8 mouse cellular contexts compared by ENCODE assay signal in the genomic region with DNA sequence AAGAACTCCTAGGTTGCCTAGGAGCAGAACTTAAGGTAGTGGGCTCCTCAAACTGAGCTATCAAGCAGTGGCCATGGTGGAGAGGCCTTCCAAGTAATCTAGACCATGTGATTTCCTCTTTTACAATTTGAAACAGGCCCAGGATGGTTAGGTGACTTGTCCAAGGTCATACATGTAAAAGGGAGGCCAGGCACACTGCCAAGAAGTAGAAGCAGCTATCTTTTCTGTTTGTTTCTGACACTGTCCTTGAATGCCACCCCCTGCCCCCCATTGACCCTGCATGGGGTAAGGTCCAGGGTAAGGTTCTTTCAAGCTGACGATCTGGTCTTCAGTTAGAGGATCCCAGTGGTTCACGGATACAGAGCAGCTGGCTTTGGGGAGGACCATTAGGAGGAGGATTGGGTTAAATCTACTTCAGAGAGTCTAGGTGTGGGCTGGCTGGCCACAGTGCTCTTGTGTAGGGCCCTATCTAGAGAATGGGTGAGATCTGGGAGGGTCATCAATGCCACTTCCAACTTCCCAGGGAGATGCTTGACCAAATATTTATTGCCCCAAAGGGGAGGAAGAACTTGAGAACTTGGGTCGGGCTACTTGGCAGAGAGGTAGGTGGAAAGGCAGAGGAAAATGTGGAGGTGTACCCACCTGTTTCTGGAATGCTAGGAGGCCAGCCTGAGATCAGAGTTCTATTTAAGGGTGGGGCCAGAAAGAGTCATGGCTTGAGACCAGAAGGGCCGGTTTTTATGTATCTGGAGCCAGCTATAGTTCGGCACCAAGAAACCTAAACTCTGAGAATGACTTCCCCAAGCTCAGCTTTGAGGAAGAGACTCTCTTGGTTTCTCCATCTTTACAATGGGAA. TPM values are rescaled to one million over a fixed set of nuclear protein-coding genes. Genes with fewer than 3 reads are reported as not detected.
DNase-seq lines count a peak whose midpoint lies in the region; ATAC-seq and TF ChIP-seq lines count a peak whose summit lies in the region.

No protein-coding gene starts in this region.

- H3K9me3 ChIP-seq in neural tube, embryonic 15.5 days (replicated peaks) = no peaks in the 10 kb centered on the region
- no peaks in the 10 kb centered on the region for H3K9me3 ChIP-seq in limb, embryonic 14.5 days (ENCODE audit: control insufficient read depth, low read length)
- no peaks in the 10 kb centered on the region for H3K9me3 ChIP-seq in stomach, postnatal 0 days (ENCODE audit: control insufficient read depth, low read length)

- no peak for DNase-seq in heart, adult 2 months
- no peak for DNase-seq in heart, postnatal 25 days (ENCODE audit: low spot score)
- DNase-seq in neural tube, embryonic 10.5 days (ENCODE audit: extremely low spot score, low spot score) = no peak
- DNase-seq in limb, embryonic 14.5 days (ENCODE audit: low spot score) = no peak
- peak; percentile 58 for DNase-seq in stomach, postnatal 0 days (ENCODE audit: low spot score)
- DNase-seq in embryo, embryonic 11 days = no peak
- no peak for DNase-seq in layer of hippocampus, postnatal 36 days

- H3K27me3 ChIP-seq in heart, adult 2 months (ENCODE audit: control insufficient read depth, insufficient read depth, low read length) = no peaks in the 10 kb centered on the region
- no peaks in the 10 kb centered on the region for H3K27me3 ChIP-seq in neural tube, embryonic 15.5 days (replicated peaks)
- no peaks in the 10 kb centered on the region for H3K27me3 ChIP-seq in limb, embryonic 14.5 days (ENCODE audit: control insufficient read depth, insufficient read depth, low read length)
- H3K27me3 ChIP-seq in stomach, postnatal 0 days (ENCODE audit: control insufficient read depth, insufficient read depth, low read length) = no peaks in the 10 kb centered on the region

- no peak for ATAC-seq in neural tube, embryonic 15.5 days (ENCODE audit: low FRiP score)
- ATAC-seq in limb, embryonic 14.5 days (ENCODE audit: low FRiP score, low read depth) = no peak
- ATAC-seq in stomach, postnatal 0 days (ENCODE audit: low FRiP score, low TSS enrichment) = peak; percentile 71

- H3K9ac ChIP-seq in heart, adult 2 months (ENCODE audit: low read depth, low read length) = no peak overlapping the region
- H3K9ac ChIP-seq in neural tube, embryonic 15.5 days (replicated peaks) = no peak overlapping the region
- H3K9ac ChIP-seq in limb, embryonic 14.5 days (ENCODE audit: low read depth, low read length, severe bottlenecking) = no peak overlapping the region
- peak overlapping the region; percentile 9; the same call in 1 of the 2 replicates for H3K9ac ChIP-seq in stomach, postnatal 0 days (ENCODE audit: low read length)

- H3K4me2 ChIP-seq in neural tube, embryonic 15.5 days = peak overlapping the region; percentile 90
- peak overlapping the region; percentile 79; the same call in 1 of the 2 replicates for H3K4me2 ChIP-seq in limb, embryonic 14.5 days (replicated peaks; ENCODE audit: low read depth, low read length, severe bottlenecking)
- peak overlapping the region; percentile 81; the same call in 1 of the 2 replicates for H3K4me2 ChIP-seq in stomach, postnatal 0 days (replicated peaks; ENCODE audit: low read depth)

- H3K36me3 ChIP-seq in heart, adult 2 months (ENCODE audit: control insufficient read depth, insufficient read depth, low read length) = peaks cover 6% of the 10 kb centered on the region; the same call in 1 of the 2 replicates
- H3K36me3 ChIP-seq in neural tube, embryonic 15.5 days = peaks cover 13% of the 10 kb centered on the region
- H3K36me3 ChIP-seq in limb, embryonic 14.5 days (ENCODE audit: control insufficient read depth, insufficient read depth, low read length) = peaks cover 11% of the 10 kb centered on the region
- no peaks in the 10 kb centered on the region for H3K36me3 ChIP-seq in stomach, postnatal 0 days (ENCODE audit: control insufficient read depth, insufficient read depth, low read length)

- intact Hi-C loops in heart, adult 2 months (cut with DNase I) = loop anchor here (2.0 kb wide), 1 partner anchor 19 kb away; no protein-coding TSS in a partner anchor
- intact Hi-C loops in heart, postnatal 25 days (cut with DNase I) = no loop called here

- H3K27ac ChIP-seq in heart, adult 2 months = peak overlapping the region; percentile 74; the same call in 1 of the 2 replicates
- H3K27ac ChIP-seq in neural tube, embryonic 15.5 days (replicated peaks) = no peak overlapping the region
- H3K27ac ChIP-seq in limb, embryonic 14.5 days (replicated peaks; ENCODE audit: low read depth, low read length) = no peak overlapping the region
- peak overlapping the region; percentile 87 for H3K27ac ChIP-seq in stomach, postnatal 0 days (replicated peaks)

- H3K79me2 ChIP-seq in heart, adult 2 months (replicated peaks; ENCODE audit: control insufficient read depth, insufficient read depth, low read length) = no peaks in the 10 kb centered on the region

- TF ChIP-seq CTCF in heart, adult 2 months (IDR thresholded peaks at IDR 0.05) = no peak
- no peak for TF ChIP-seq CTCF in stomach, postnatal 0 days (IDR thresholded peaks at IDR 0.05; ENCODE audit: low read depth)

- no peak for TF ChIP-seq POLR2A in heart, adult 2 months (IDR thresholded peaks at IDR 0.05; ENCODE audit: insufficient read depth, low read depth, low read length)
- no peak for TF ChIP-seq POLR2A in limb, embryonic 14.5 days (IDR thresholded peaks at IDR 0.05; ENCODE audit: borderline replicate concordance, extremely low read depth, insufficient read depth, insufficient read length)

- peaks cover 9% of the 10 kb centered on the region for H3K4me1 ChIP-seq in heart, adult 2 months (ENCODE audit: control insufficient read depth, insufficient read depth, low read length)
- peaks cover 11% of the 10 kb centered on the region; the same call in 1 of the 2 replicates for H3K4me1 ChIP-seq in neural tube, embryonic 15.5 days
- H3K4me1 ChIP-seq in limb, embryonic 14.5 days (ENCODE audit: control insufficient read depth, insufficient read depth, low read length) = no peaks in the 10 kb centered on the region
- H3K4me1 ChIP-seq in stomach, postnatal 0 days (replicated peaks; ENCODE audit: control insufficient read depth, insufficient read depth) = no peaks in the 10 kb centered on the region

- 60% methylated on average over 5 of the region's 5 CpGs for WGBS in heart, adult 2 months
- WGBS in neural tube, embryonic 15.5 days = 90% methylated on average over 5 of the region's 5 CpGs
- 82% methylated on average over 5 of the region's 5 CpGs for WGBS in limb, embryonic 14.5 days
- 48% methylated on average over 5 of the region's 5 CpGs for WGBS in stomach, postnatal 0 days

- H3K4me3 ChIP-seq in heart, adult 2 months = no peak overlapping the region
- no peak overlapping the region for H3K4me3 ChIP-seq in neural tube, embryonic 15.5 days (replicated peaks)
- no peak overlapping the region for H3K4me3 ChIP-seq in limb, embryonic 14.5 days (replicated peaks; ENCODE audit: low read length)
- H3K4me3 ChIP-seq in stomach, postnatal 0 days (ENCODE audit: low read depth, low read length) = no peak overlapping the region

- no peak for TF ChIP-seq EP300 in heart, adult 2 months (IDR thresholded peaks at IDR 0.05; ENCODE audit: insufficient read depth, low read depth, low read length)
- TF ChIP-seq EP300 in stomach, postnatal 0 days (optimal IDR thresholded peaks at IDR 0.05) = no peak

RNA-seq across cellular contexts. Expression of gene Pgap2, which starts 14.1 kb away (rescaled TPM):
- total RNA-seq in heart, adult 2 months (2021) = 10 to 100 TPM; 59.7 to 65.4 TPM
- polyA plus RNA-seq in heart, adult 2 months (2012; rRNA removed) = 111 and 124 TPM in 2 replicates
- 10 to 100 TPM; 58.8 to 68.0 TPM for total RNA-seq in heart, postnatal 25 days (2021)
- polyA plus RNA-seq in neural tube, embryonic 15.5 days (2015; fragmentation: Nextera tagmentation; extraction: Ambion mirVana) = 57.0 and 62.9 TPM in 2 replicates
- 77.1 and 108 TPM in 2 replicates for polyA plus RNA-seq in limb, embryonic 14.5 days (2012; rRNA removed)
- polyA plus RNA-seq in limb, embryonic 14.5 days (2014; fragmentation: Nextera tagmentation; extraction: Ambion mirVana) = 94.2 and 102 TPM in 2 replicates
- 88.2 and 89.6 TPM in 2 replicates for polyA plus RNA-seq in stomach, postnatal 0 days (2015; fragmentation: Nextera tagmentation; extraction: Ambion mirVana)
- 10 to 100 TPM; 27.1 to 29.1 TPM for total RNA-seq in layer of hippocampus, postnatal 36 days (2021)

RNA-seq across cellular contexts. Expression of gene Nup98, which starts 14.1 kb away (rescaled TPM):
- 10 to 100 TPM; 31.9 to 32.9 TPM for total RNA-seq in heart, adult 2 months (2021)
- 9.9 and 15.6 TPM in 2 replicates for polyA plus RNA-seq in heart, adult 2 months (2012; rRNA removed)
- 10 to 100 TPM; 29.0 to 32.5 TPM for total RNA-seq in heart, postnatal 25 days (2021)
- polyA plus RNA-seq in neural tube, embryonic 15.5 days (2015; fragmentation: Nextera tagmentation; extraction: Ambion mirVana) = 18.1 and 21.2 TPM in 2 replicates
- 27.3 and 28.3 TPM in 2 replicates for polyA plus RNA-seq in limb, embryonic 14.5 days (2012; rRNA removed)
- polyA plus RNA-seq in limb, embryonic 14.5 days (2014; fragmentation: Nextera tagmentation; extraction: Ambion mirVana) = 38.9 and 41.5 TPM in 2 replicates
- polyA plus RNA-seq in stomach, postnatal 0 days (2015; fragmentation: Nextera tagmentation; extraction: Ambion mirVana) = 12.1 and 12.3 TPM in 2 replicates
- 10 to 100 TPM; 38.8 to 44.9 TPM for total RNA-seq in layer of hippocampus, postnatal 36 days (2021)

RNA-seq across cellular contexts. Expression of gene Rhog, which starts 31.7 kb away (rescaled TPM):
- total RNA-seq in heart, adult 2 months (2021) = 10 to 100 TPM; 22.4 to 26.3 TPM
- 22.5 and 34.2 TPM in 2 replicates for polyA plus RNA-seq in heart, adult 2 months (2012; rRNA removed)
- total RNA-seq in heart, postnatal 25 days (2021) = 10 to 100 TPM; 24.8 to 30.5 TPM
- 18.4 and 37.9 TPM in 2 replicates for polyA plus RNA-seq in neural tube, embryonic 15.5 days (2015; fragmentation: Nextera tagmentation; extraction: Ambion mirVana)
- polyA plus RNA-seq in limb, embryonic 14.5 days (2012; rRNA removed) = 48.7 and 55.6 TPM in 2 replicates
- 70.3 and 73.7 TPM in 2 replicates for polyA plus RNA-seq in limb, embryonic 14.5 days (2014; fragmentation: Nextera tagmentation; extraction: Ambion mirVana)
- polyA plus RNA-seq in stomach, postnatal 0 days (2015; fragmentation: Nextera tagmentation; extraction: Ambion mirVana) = 52.1 and 53.1 TPM in 2 replicates
- total RNA-seq in layer of hippocampus, postnatal 36 days (2021) = 10 to 100 TPM; 23.9 to 29.4 TPM

RNA-seq across cellular contexts. Expression of gene Stim1, which starts 43.5 kb away (rescaled TPM):
- total RNA-seq in heart, adult 2 months (2021) = 10 to 100 TPM; 23.9 to 24.1 TPM
- 22.8 and 26.8 TPM in 2 replicates for polyA plus RNA-seq in heart, adult 2 months (2012; rRNA removed)
- 10 to 100 TPM; 21.6 to 21.8 TPM for total RNA-seq in heart, postnatal 25 days (2021)
- 13.2 and 17.0 TPM in 2 replicates for polyA plus RNA-seq in neural tube, embryonic 15.5 days (2015; fragmentation: Nextera tagmentation; extraction: Ambion mirVana)
- polyA plus RNA-seq in limb, embryonic 14.5 days (2012; rRNA removed) = 49.1 and 66.1 TPM in 2 replicates
- 27.7 and 31.7 TPM in 2 replicates for polyA plus RNA-seq in limb, embryonic 14.5 days (2014; fragmentation: Nextera tagmentation; extraction: Ambion mirVana)
- polyA plus RNA-seq in stomach, postnatal 0 days (2015; fragmentation: Nextera tagmentation; extraction: Ambion mirVana) = 26.4 and 29.5 TPM in 2 replicates
- total RNA-seq in layer of hippocampus, postnatal 36 days (2021) = 10 to 100 TPM; 66.1 to 67.8 TPM

Comparison
In these comparisons a context has a peak if more than half of its experiments do, and no peak if none do; other contexts are left out.
1. H3K27ac ChIP-seq: peak in heart, adult 2 months (single experiment) and stomach, postnatal 0 days (single experiment); none in neural tube, embryonic 15.5 days (single experiment) and limb, embryonic 14.5 days (single experiment).
2. Peak in every context shown above with its lines, with median percentiles within 50 percentile points of each other: H3K4me2 ChIP-seq.